Mouse (Mus musculus) midbrain, embryonic 10.5 days (tissue): ENCODE data around the gene Polr2f. TPM values are rescaled to one million over a fixed set of nuclear protein-coding genes. Genes with fewer than 3 reads are reported as not detected.

Source experiments
- DNase-seq: peaks from one replicate; pipeline ENCODE4 v3.0.0-alpha.2; 2017; ENCODE audit warnings: low spot score
- H3K27ac ChIP-seq: fragments of 300-500 bp; sonication (generic); replicated peaks from 2 replicates; pipeline ENCODE4 v1.5.1; 2016; ENCODE audit warnings: mild to moderate bottlenecking
- H3K27me3 ChIP-seq: fragments of 300-500 bp; sonication (generic); 2 replicates; pipeline ENCODE4 v1.6.1; 2016; ENCODE audit warnings: low read depth, mild to moderate bottlenecking; ENCODE audit not compliant: poor library complexity, severe bottlenecking
- H3K36me3 ChIP-seq: fragments of 300-500 bp; sonication (generic); 2 replicates; pipeline ENCODE4 v1.6.1; 2016; ENCODE audit warnings: mild to moderate bottlenecking, moderate library complexity
- H3K4me1 ChIP-seq: fragments of 300-500 bp; sonication (generic); 2 replicates; pipeline ENCODE4 v1.6.1; 2016
- H3K4me3 ChIP-seq: fragments of 300-500 bp; sonication (generic); 2 replicates; pipeline ENCODE4 v1.5.1; 2016; ENCODE audit warnings: mild to moderate bottlenecking, moderate library complexity
- H3K9me3 ChIP-seq: fragments of 300-500 bp; sonication (generic); replicated peaks from 2 replicates; pipeline ENCODE4 v1.6.1; 2016; ENCODE audit warnings: mild to moderate bottlenecking
- WGBS: fragments of 180-500 bp; shearing (Covaris S2); methylation state at CpG from one replicate; pipeline ENCODE4 v1.1.7; 2016; 5-methylcytosine and 5-hydroxymethylcytosine counted together
- polyA plus RNA-seq: library from polyadenylated mRNA; unstranded; fragments of >200 nt; fragmentation: Nextera tagmentation; extraction: Ambion mirVana; gene quantifications from 2 replicates; pipeline ENCODE4 v1.2.1, GENCODE M21; 2016

Polr2f gene
- polyA plus RNA-seq, 1 experiment from 2014 or later = 395 TPM

DNA sequence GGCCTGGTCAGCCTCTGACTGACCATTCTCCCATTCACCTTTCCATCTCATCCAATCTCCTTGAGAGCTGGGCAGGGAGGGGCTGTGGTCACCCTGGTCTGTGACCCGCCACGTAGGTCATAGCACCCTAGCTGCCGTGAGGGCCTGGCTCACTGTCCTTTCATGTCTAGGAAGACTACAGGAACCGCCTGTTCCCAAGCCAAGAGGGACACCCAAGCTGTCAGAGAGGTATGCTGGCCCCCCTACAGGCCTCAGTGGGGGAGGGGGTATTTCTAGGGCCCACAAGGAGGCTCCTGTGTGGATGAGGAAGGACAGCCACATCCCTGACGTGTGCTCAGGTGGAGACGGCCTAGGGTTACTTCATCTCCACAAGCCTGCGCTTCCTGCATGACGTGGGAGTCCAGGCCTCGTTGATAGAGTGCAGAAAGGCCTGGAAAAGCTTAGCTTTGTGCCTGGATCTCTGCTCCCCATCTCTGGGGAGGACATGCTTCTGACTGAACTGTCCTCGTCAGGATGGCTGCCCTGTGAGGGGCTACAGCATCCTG lies 16.4 kb upstream of the Polr2f start:
- H3K36me3 ChIP-seq = peaks cover 76% of the 10 kb centered on the region

DNA sequence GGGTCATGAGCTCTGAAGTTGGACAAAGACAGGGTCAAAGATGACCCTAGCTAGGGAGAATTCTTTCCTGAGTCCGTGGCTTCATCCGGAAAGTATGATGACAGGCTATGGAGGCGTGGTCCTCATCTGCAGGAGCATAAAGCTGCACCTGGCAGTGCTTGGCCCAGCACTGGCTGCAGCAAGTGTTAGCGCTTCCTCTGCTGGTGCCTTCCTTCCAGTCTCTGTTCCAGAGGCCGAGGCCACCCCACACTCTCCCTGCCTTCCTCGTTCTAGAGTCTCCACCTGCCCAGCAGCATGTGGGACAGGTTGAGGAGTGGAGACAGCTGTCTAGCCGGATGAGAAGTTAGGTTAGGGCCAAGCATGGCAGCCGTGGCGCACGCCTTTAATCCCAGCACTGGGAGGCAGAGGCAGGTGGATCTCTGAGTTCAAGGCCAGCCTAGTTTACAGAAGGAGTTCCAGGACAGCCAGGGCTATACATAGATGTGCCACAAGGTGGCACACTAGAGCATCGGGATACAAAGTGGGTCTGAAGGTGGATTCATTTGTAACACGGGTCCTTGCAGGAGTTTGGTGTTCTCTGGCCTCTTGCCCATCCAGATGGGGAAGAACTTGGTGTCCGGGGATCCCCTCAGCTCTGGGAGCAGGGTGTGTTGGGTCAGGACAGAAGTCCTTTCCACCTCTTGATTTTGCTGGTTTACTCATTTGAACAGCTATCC lies 14.4 kb upstream of the Polr2f start:
- H3K27ac ChIP-seq = no peak overlapping the region
- 85% methylated on average over 13 of the region's 13 CpGs for WGBS
- H3K36me3 ChIP-seq = peaks cover 82% of the 10 kb centered on the region
- no peaks in the 10 kb centered on the region for H3K4me1 ChIP-seq
- no peaks in the 10 kb centered on the region for H3K27me3 ChIP-seq
- H3K9me3 ChIP-seq = no peaks in the 10 kb centered on the region
- H3K4me3 ChIP-seq = no peak overlapping the region
- peak; percentile 51 for DNase-seq

More for the DNA sequence above, 16.4 kb upstream of the Polr2f start:
- Histone ChIP-seq H3K4me3 (no peak overlapping the region), H3K4me1 (no peaks in the 10 kb centered on the region), H3K27me3 (no peaks in the 10 kb centered on the region), H3K27ac (no peak overlapping the region), H3K9me3 (no peaks in the 10 kb centered on the region)
- WGBS = 82% methylated on average over 10 of the region's 10 CpGs
- DNase-seq = no peak

DNA sequence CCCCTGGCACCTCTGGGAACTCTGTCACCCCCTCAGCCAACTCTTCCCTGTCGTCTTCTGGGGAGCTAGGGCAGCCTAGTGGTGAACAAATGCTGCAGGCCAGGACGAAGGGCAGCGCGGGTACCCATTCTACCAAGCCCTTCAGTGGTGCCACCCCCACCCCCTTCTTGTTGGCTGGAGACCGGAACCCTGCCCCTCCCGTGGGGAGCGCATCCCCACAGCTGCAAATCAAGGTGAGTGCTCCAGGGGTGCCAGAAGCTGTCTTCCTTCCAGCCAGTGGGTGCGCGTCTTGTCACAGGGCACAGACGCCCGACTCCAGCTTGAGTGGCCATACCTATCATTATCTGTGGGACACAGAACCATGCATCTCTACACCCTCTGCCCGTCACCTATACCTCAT lies 13.7 kb upstream of the Polr2f start:
- WGBS = 91% methylated on average over 12 of the region's 12 CpGs
- Histone ChIP-seq H3K9me3 (no peaks in the 10 kb centered on the region), H3K27me3 (no peaks in the 10 kb centered on the region), H3K27ac (no peak overlapping the region), H3K4me3 (no peak overlapping the region), H3K36me3 (peaks cover 89% of the 10 kb centered on the region), H3K4me1 (no peaks in the 10 kb centered on the region)
- no peak for DNase-seq

DNA sequence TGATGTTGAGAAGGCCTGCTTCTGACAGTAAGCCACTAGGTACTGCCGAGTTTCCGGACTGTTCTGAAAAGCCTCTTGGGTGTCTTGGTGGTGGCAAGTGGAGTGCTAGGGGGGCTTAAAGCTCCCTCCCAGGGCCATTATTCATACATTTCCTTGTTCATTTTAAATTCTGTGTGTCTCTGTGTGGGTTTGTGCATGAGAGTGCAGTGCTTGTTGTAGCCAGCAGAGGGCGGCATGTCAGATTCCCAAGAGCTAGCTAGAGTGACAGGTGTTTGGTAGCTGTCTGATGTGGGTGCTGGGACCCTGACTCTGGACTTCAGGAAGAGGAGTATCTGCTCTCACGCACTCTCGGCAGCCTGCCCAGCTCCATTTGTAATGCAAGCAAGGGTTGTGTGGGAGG lies 12.6 kb upstream of the Polr2f start:
- Histone ChIP-seq H3K36me3 (peaks cover 91% of the 10 kb centered on the region), H3K4me3 (no peak overlapping the region), H3K27ac (no peak overlapping the region), H3K9me3 (no peaks in the 10 kb centered on the region), H3K4me1 (no peaks in the 10 kb centered on the region), H3K27me3 (no peaks in the 10 kb centered on the region)
- WGBS = 95% methylated on average over 5 of the region's 5 CpGs
- no peak for DNase-seq

DNA sequence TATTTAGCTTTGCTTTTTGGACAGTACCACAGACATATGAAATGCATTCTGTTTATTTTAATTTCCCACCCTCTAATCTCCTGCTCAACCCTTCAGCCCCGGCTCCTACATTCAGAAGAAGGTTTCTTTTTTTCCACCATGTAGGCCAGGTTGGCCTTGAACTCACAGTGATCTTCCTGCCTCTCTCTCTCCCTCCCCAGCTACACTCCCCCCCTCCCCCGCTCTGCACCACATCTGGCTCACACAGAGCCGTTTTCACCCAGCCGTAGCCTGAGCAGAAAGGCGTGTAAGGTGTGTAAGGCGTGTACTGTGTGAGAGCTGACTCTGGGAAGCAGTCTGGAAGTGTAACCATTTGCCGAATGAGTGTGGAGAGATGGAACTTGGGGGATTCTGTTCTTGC lies 11.5 kb upstream of the Polr2f start:
- no peak for DNase-seq
- no peak overlapping the region for H3K27ac ChIP-seq
- no peaks in the 10 kb centered on the region for H3K9me3 ChIP-seq
- WGBS = 87% methylated on average over 7 of the region's 7 CpGs
- no peak overlapping the region for H3K4me3 ChIP-seq
- peaks cover 89% of the 10 kb centered on the region for H3K36me3 ChIP-seq
- H3K4me1 ChIP-seq = no peaks in the 10 kb centered on the region
- no peaks in the 10 kb centered on the region for H3K27me3 ChIP-seq

DNA sequence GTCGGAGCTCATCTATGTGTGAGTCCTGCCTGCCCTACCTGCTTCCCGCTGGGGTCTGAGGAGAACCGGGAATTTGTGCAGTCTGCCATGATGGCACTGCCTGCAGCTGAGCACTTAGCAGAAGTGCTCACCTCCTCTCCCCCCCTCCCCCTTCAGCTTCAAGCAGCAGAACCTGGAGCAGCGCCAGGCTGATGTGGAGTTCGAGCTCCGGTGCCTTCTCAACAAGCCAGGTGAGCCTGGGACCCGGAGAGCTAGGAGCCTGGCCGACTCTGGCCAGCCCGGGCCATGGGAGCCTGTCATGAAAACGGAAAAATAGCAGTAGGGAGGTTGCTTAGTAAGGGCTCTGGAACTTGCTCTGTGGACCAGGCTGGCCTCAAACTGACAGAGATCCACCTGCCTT lies 10.0 kb upstream of the Polr2f start:
- H3K36me3 ChIP-seq = peaks cover 77% of the 10 kb centered on the region
- H3K4me3 ChIP-seq = no peak overlapping the region
- no peak overlapping the region for H3K27ac ChIP-seq
- H3K27me3 ChIP-seq = no peaks in the 10 kb centered on the region
- no peaks in the 10 kb centered on the region for H3K9me3 ChIP-seq
- DNase-seq = no peak
- no peaks in the 10 kb centered on the region for H3K4me1 ChIP-seq
- 83% methylated on average over 10 of the region's 10 CpGs for WGBS

DNA sequence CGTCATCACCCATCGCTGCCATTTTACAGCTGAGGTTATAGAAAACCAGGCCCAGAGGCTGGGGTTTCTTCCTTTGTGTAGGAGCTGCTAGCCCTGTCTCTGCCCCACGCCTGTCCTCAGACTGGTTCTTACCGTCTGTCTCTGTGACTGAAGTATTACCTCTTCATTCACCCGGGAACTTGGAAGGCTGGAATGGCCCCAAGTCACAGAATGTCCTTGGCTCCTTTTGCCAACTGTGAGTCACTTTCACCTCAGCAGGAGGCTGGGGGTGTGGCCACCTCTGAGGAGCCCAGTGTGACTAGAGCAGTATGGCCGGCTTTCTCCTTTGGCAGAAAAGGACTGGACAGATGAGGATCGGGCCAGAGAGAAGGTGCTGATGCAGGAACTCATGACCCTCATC lies 9.4 kb upstream of the Polr2f start:
- H3K4me3 ChIP-seq = no peak overlapping the region
- no peak overlapping the region for H3K27ac ChIP-seq
- H3K27me3 ChIP-seq = no peaks in the 10 kb centered on the region
- H3K9me3 ChIP-seq = no peaks in the 10 kb centered on the region
- 76% methylated on average over 7 of the region's 7 CpGs for WGBS
- peaks cover 70% of the 10 kb centered on the region for H3K36me3 ChIP-seq
- H3K4me1 ChIP-seq = no peaks in the 10 kb centered on the region
- DNase-seq = no peak

DNA sequence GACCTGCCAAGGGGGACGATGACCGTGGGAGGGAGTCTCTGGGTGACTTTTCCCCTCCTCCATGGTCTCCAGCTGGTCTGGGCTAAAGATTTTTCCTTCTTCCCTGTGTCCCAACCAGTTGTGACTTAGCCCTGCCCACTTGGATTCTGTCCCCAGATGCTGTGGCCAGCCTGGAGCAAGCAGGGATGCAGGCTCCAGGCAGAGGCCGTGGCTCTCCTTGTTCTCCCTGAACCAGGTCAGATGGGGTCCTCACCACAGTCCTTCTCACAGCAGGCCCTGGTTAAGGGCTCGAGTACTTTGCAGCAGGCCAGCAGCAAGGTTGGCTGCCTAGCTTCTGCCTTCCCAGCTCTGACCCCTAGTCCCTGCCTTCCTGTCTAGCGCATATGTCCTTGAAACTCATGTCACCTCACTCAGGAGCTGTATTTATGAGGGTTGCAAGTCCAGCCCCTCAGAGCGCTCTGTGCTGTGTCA lies 7.6 kb upstream of the Polr2f start:
- Histone ChIP-seq H3K9me3 (no peaks in the 10 kb centered on the region), H3K27ac (no peak overlapping the region), H3K4me3 (no peak overlapping the region), H3K27me3 (no peaks in the 10 kb centered on the region), H3K4me1 (no peaks in the 10 kb centered on the region), H3K36me3 (peaks cover 52% of the 10 kb centered on the region)
- no peak for DNase-seq
- WGBS = 88% methylated on average over 6 of the region's 6 CpGs

DNA sequence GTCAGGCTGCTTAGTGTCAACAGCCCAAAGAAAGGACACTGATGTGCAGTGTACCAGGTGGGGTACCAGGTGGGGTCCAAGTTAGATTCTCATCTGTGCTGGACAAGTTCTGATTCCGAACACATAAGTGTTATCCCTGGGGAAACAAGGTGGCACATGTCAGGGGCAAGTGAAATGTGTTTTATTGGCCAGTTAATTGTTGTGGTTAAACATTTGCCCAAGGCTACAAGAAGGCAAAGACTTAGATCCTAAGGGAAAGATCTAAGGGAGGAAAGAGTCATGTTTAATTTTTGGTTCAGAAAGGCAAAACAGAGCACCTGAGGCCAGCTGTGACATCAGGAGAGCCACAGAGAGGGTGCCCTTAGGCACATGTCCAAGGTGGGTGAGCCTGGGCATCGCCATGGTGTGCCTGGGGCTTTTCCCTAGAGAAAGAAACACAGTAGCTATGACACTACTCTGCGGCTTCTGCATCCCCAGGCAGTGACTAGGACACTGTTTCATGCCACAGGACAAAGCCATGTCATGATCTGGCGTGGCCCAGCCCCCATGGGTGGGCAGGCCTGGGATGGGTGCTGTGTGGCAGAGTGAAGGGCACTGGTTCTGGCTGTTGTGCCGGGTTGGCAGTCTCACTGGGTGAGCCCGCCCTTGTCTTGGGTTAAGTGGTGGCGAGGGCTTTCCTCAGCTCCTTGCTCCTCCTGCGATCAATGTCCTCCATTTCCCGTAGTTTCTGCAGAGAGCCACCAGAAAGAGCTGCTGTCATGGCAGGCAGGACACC lies 6.1 kb upstream of the Polr2f start:
- Histone ChIP-seq H3K9me3 (no peaks in the 10 kb centered on the region), H3K27ac (no peak overlapping the region), H3K27me3 (no peaks in the 10 kb centered on the region), H3K4me1 (no peaks in the 10 kb centered on the region), H3K4me3 (no peak overlapping the region), H3K36me3 (peaks cover 42% of the 10 kb centered on the region)
- WGBS = 81% methylated on average over 9 of the region's 9 CpGs
- DNase-seq = no peak

DNA sequence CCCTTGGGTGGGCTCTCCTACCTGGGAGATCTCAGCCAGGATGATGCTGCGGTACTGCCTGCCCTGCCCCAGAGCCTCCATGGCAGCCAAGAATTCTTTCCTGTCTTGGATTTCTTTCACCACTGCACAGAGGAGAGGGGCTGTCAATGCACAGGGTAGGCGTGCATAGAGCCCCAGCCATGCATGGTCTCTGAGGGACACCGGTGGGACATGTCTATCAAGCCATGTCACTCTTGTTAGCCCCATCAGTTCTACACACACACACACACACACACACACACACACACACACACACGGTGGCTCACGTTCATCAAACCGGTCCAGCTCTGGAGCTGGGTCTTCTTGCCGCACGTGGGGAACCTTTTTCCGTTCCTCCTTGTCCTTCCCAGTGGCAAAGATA lies 5.5 kb upstream of the Polr2f start:
- Histone ChIP-seq H3K27me3 (peaks cover 6% of the 10 kb centered on the region; the same call in 1 of the 2 replicates), H3K4me3 (no peak overlapping the region), H3K27ac (no peak overlapping the region), H3K9me3 (no peaks in the 10 kb centered on the region), H3K4me1 (peaks cover 4% of the 10 kb centered on the region), H3K36me3 (peaks cover 35% of the 10 kb centered on the region)
- 80% methylated on average over 9 of the region's 9 CpGs for WGBS
- no peak for DNase-seq

DNA sequence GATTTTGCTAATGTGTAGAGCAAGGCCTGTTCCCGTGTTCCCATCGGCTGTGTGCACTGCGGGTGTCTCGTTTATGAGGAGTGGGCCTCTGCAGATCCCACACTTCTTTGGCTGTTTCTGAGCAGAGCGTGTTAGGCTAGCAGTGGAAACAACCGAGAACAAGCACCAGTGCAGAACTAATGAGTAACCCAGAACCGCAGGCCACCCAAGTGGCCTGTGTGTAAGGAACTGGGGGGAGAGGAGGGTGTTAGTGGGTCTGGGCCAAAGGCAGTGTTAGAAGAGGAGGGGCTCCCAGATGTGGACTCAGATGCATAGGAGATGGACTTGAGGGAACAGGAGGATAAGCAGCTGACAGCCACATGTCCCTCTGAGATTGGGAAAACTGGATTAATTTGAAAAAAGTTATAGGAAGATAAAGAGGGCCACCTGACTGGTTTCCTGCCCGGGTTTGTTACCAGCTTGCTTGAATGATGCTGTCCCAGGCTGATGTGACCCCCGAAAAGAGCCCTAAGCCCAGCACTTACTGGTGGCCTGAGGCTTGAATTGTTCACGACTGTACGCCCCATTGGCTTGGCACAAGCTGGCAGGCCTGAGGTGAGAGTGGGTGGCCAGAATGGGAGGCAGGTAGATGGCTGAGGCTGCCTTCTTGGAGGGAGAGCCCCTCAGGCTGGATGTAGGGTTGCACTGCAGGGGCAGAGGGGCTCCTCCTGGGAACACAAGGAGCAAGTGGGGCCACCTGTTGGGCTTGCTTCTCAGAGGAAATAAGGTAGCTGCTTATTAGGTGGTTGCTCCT lies 4.8 kb upstream of the Polr2f start:
- Histone ChIP-seq H3K27me3 (peaks cover 8% of the 10 kb centered on the region; the same call in 1 of the 2 replicates), H3K27ac (no peak overlapping the region), H3K9me3 (no peaks in the 10 kb centered on the region), H3K4me1 (peaks cover 9% of the 10 kb centered on the region), H3K4me3 (no peak overlapping the region), H3K36me3 (peaks cover 29% of the 10 kb centered on the region)
- 80% methylated on average over 11 of the region's 11 CpGs for WGBS
- DNase-seq = no peak

DNA sequence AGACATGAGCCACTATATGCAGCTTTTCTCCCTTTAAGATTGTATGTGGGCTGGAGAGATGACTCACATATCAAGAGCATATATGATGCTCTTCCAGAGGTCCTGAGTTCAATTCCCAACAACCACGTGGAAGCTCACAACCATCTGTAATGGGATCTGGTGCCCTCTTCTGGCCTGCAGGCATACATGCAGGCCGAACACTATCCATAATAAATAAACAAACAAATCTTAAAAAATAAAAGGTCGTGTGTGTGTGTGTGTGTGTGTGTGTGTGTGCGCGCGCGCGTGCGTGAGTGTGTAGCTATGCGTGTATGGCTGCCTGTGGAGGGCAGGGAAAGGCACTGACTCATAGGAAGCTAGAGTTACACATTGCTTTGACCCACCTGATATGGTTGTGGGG lies 1.2 kb upstream of the Polr2f start:
- no peak for DNase-seq
- 57% methylated on average over 10 of the region's 10 CpGs for WGBS
- H3K4me1 ChIP-seq = peaks cover 23% of the 10 kb centered on the region
- no peak overlapping the region for H3K4me3 ChIP-seq
- no peaks in the 10 kb centered on the region for H3K9me3 ChIP-seq
- H3K27me3 ChIP-seq = peaks cover 8% of the 10 kb centered on the region; the same call in 1 of the 2 replicates
- no peak overlapping the region for H3K27ac ChIP-seq
- H3K36me3 ChIP-seq = peaks cover 14% of the 10 kb centered on the region
